Mouse (Mus musculus) urinary bladder, postnatal 0 days (tissue): ENCODE results near the gene Ube2d3. TPM values are rescaled to one million over a fixed set of nuclear protein-coding genes. Genes with fewer than 3 reads are reported as not detected.

Source experiments
- polyA plus RNA-seq: library from polyadenylated mRNA; unstranded; fragments of >200 nt; fragmentation: Nextera tagmentation; extraction: Ambion mirVana; gene quantifications from 2 replicates; pipeline ENCODE4 v1.2.1, GENCODE M21; 2015

The Ube2d3 gene
- 371 and 425 TPM in 2 replicates for polyA plus RNA-seq

DNA sequence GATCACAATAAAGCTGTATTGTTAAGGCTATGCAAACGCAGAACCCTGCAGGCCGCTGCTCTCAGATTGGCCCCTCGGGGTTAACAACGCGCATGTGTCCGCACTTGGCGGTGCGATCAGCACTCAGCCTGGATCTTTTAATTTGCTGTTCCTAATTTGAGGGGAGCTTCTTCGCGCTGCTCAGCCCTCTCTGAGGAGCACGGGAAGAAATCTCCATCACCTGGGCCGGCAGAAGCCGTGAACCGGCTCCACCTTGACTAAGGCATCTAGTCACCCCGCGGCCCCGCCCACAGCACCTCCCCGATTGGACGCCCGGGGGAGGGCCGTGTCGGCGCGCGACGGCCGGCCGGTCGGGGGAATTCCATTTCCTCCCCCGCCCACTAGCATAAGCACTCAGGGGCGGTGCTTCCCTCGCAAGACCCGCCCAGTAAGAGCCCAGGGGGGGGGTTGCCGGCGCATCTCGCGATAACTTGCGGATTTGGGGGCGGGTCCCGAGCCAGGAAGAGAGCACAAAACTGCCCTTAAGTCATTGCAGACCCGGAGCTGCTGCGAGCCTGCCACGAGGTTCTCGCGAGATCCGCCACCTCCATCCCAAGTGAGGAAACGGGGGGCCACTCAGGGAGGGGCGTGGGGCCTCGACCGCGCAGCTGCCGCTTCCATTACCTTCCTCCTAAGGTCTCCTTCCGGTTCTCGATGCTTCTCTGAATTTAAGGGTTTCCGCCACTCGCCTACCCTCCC, at the start of gene Ube2d3:
Ube2d3 (plus strand) TSS at position 392 of the 738 bp plus-strand sequence.

GRCm38 (mm10) chr3:135423608-135424212, 14.2 kb upstream of the Ube2d3 start, which contains the start of gene Cisd2:
Gene Cisd2, minus strand, starts transcription at chr3:135423925.

DNA sequence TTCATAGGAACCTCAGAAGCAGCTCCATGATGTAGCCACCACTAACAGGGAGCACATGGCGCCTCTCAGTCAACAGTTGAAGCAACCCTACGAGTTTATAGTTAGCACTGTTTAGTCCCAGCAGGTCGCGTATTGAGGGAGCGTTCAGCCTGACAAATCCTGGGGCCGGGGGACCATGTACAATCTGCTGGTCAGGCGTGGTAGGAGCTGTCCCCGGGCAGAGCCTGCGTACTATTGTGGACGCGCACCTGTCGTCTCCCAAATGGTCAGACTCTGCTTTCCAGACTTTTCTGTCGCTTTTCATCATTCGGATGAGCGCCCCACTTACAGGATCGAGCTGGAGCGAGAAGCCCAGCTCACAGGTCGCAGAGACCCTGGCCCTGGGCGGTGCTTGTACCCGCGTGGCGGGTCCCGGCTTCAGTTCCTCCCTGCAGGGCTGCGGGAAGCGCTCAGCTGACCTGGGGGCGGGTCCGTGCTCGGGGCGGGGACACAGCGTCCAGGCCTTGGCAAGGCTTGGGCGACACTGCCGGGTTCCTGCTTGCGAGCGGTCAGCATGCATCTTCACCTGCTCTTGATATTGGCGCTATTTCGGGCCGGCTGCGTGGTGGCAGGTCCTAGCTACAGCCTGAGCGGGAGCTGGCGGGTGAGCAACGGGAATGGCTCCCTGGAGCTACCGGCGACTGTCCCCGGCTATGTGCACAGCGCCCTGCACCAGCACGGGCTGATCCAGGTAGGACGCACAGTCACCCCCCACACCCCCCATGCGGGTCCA, 47.4 kb downstream of the Ube2d3 start, which contains the start of gene Manba:
Manba (plus strand) TSS at position 484 of the 772 bp plus-strand sequence.

Other genes with a start within 250 kb of the Ube2d3 start
- 3.7 and 5.5 TPM in 2 replicates for gene Cenpe, start 225.6 kb upstream of the Ube2d3 start, polyA plus RNA-seq
- gene Bdh2, start 156.9 kb upstream of the Ube2d3 start, polyA plus RNA-seq: 3.5 and 5.7 TPM in 2 replicates
- 0.25 and 0.43 TPM in 2 replicates for gene Slc9b2, start 130.4 kb upstream of the Ube2d3 start, polyA plus RNA-seq
- gene Slc9b1, start 90.1 kb upstream of the Ube2d3 start, polyA plus RNA-seq: 0.11 and 0.34 TPM in 2 replicates
- gene Cisd2, start 14.2 kb upstream of the Ube2d3 start, polyA plus RNA-seq: 27.2 and 31.5 TPM in 2 replicates
- 9.1 and 9.3 TPM in 2 replicates for gene Manba, start 47.5 kb downstream of the Ube2d3 start, polyA plus RNA-seq